Mouse (Mus musculus) liver, embryonic 14.5 days (tissue): ENCODE data around the gene Espl1. TPM values are rescaled to one million over a fixed set of nuclear protein-coding genes. Genes with fewer than 3 reads are reported as not detected.

Experiments used
- ATAC-seq: fragments of 200-750 bp; cut with Nextera tagmentation; 2 replicates; pipeline ENCODE4 v1.8.0; 2017; ENCODE audit warnings: moderate number of reproducible peaks, mild to moderate bottlenecking, moderate library complexity; ENCODE audit not compliant: insufficient read depth
- DNase-seq, 3 experiments: peaks; one replicate each; pipeline ENCODE4 v3.0.0-alpha.2; 2012 to 2013; ENCODE audit warnings: low read depth in 3 of 3, low spot score in 3 of 3
- H3K27ac ChIP-seq: fragments of 300-500 bp; sonication (generic); 2 replicates; pipeline ENCODE4 v1.5.1; 2014; ENCODE audit warnings: moderate library complexity, mild to moderate bottlenecking, control low read depth, inconsistent platforms
- H3K27me3 ChIP-seq: fragments of 300-500 bp; sonication (generic); 2 replicates; pipeline ENCODE4 v1.6.1; 2014; ENCODE audit warnings: mild to moderate bottlenecking, low read length, moderate library complexity; ENCODE audit not compliant: control insufficient read depth, insufficient read depth
- H3K36me3 ChIP-seq: fragments of 300-500 bp; sonication (generic); replicated peaks from 2 replicates; pipeline ENCODE4 v1.6.1; 2014; ENCODE audit warnings: low read depth; ENCODE audit not compliant: control insufficient read depth, insufficient read depth
- H3K4me1 ChIP-seq, 2 experiments: fragments of 200-500 bp in 1 of 2; fragments of 300-500 bp in 1 of 2; sonication (generic) in 1 of 2; replicated peaks; 2 replicates each; pipeline ENCODE4 v1.6.1; 2012 to 2014; ENCODE audit warnings: antibody characterized with exemption in 1 of 2, inconsistent platforms in 1 of 2, low read length in 1 of 2; ENCODE audit not compliant: control insufficient read depth in 2 of 2, insufficient read depth in 2 of 2
- H3K4me2 ChIP-seq: fragments of 300-500 bp; sonication (generic); 2 replicates; pipeline ENCODE4 v1.6.1; 2014; ENCODE audit warnings: low read depth, mild to moderate bottlenecking, control low read depth, moderate library complexity
- H3K4me3 ChIP-seq, 2 experiments: fragments of 200-500 bp in 1 of 2; fragments of 300-500 bp in 1 of 2; sonication (generic) in 1 of 2; 2 replicates each; pipeline ENCODE4 v1.5.1; 2012 to 2014; ENCODE audit warnings: low read depth in 2 of 2, low read length in 2 of 2, mild to moderate bottlenecking in 2 of 2, control low read depth in 1 of 2, inconsistent platforms in 1 of 2, moderate library complexity in 1 of 2; ENCODE audit not compliant: insufficient read depth in 1 of 2
- H3K9ac ChIP-seq: fragments of 300-500 bp; sonication (generic); replicated peaks from 2 replicates; pipeline ENCODE4 v1.6.1; 2014; ENCODE audit warnings: mild to moderate bottlenecking, control low read depth, moderate library complexity
- H3K9me3 ChIP-seq: fragments of 300-500 bp; sonication (generic); 2 replicates; pipeline ENCODE4 v1.6.1; 2016; ENCODE audit warnings: low read length, mixed read lengths; ENCODE audit not compliant: control insufficient read depth
- CTCF ChIP-seq: IDR thresholded peaks from 2 replicates; pipeline ENCODE4 v1.5.1; 2016; ENCODE audit warnings: antibody characterized with exemption, low read depth, control low read depth
- EP300 ChIP-seq: IDR thresholded peaks from 2 replicates; pipeline ENCODE4 v1.6.1; 2016; ENCODE audit warnings: antibody characterized with exemption, low read depth
- WGBS: fragments of 180-500 bp; shearing (Covaris S2); extraction: QIAGEN DNeasy Blood & Tissue Kit; methylation state at CpG from one replicate; pipeline ENCODE4 v1.1.7; 2014; ENCODE audit not compliant: insufficient replicate concordance; 5-methylcytosine and 5-hydroxymethylcytosine counted together
- polyA plus RNA-seq, 2 experiments: library from polyadenylated mRNA; depleted of rRNA in 1 of 2; stranded (reverse) in 1 of 2; unstranded in 1 of 2; fragments of >200 nt; fragmentation: Nextera tagmentation in 1 of 2; extraction: Ambion mirVana in 1 of 2; gene quantifications; 2 replicates each; pipeline versions ENCODE4 v1.2.1 to v1.2.3; 2012 to 2014

Espl1 gene
- polyA plus RNA-seq (2012; rRNA removed) (17.0 and 17.3 TPM in 2 replicates), polyA plus RNA-seq (2014; fragmentation: Nextera tagmentation; extraction: Ambion mirVana) (25.6 and 28.2 TPM in 2 replicates)

DNA sequence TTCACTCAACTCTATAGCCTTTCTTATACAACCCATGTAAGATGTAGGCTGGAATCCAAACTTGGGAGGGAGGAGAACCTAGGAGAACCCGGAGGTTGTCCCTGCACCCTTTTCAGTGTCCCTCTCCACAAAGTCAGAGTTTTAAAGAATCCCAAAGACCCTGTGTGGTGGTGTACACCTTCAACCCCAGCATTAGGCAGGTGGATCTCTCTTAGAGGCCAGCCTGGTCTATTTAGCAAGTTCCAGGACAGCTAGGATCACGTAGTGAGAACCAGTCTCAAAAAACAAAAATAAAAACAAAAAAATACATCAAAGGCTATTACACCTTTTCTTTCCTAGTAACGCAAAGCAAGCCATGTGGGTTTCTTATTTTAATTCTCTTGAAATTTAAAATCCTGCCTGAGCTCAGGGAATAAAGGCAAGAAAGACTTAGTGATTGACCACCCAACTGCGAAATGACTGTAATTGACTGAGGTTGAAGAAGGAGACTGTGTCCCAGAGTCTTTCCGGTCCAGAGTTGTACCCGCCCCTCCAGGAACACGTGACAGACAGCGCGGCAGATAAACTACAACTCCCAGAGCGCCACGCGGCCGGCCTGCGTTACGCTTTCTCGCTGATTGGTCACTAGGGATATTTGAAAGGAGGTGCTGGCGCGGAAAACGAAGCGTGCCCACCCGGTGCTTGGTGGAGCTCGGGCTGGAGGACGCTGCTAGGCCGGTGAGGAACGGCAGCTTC is at the start of gene Espl1:
Gene Espl1 (plus strand): TSS at position 634 of the 735 bp plus-strand sequence.
- Histone ChIP-seq H3K4me3 (peak within 1 kb of the TSS; percentile 90 to 93), H3K4me2 (peak within 1 kb of the TSS; percentile 86), H3K9me3 (no peaks in the 10 kb centered on the region), H3K27me3 (no peaks in the 10 kb centered on the region), H3K27ac (peak within 1 kb of the TSS; percentile 56), H3K4me1 (peaks cover 4 to 9% of the 10 kb centered on the region in 2 experiments; a peak in 3 of 4 replicates), H3K36me3 (peaks cover 26% of the 10 kb centered on the region), H3K9ac (peak within 1 kb of the TSS; percentile 90)
- DNase-seq (peak; percentile 90 to 92 (median 91)), ATAC-seq (peak; percentile 96)
- no peak for TF ChIP-seq EP300
- no peak for TF ChIP-seq CTCF
- WGBS: 5% methylated on average over 25 of the region's 25 CpGs

DNA sequence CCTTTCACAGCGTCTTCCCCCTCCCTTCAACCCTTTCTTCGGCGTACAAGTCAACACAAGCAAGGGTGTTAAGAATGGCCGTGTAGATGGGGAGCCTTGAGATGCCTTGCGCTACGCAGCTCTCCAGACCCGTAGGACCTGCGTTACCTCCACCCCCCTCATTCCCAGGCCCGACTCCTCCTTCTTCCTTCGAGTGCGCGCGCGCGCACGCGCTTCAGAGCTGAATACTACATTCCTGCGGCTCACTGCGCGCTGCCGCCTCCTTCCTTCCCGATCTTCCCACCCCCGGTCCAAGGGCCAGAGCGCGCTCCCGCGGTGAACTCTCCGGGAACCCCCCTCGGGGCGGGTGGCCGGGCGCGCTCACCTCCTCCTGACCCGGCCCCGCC is 49.2 kb upstream of the Espl1 start:
- TF ChIP-seq CTCF: no peak
- TF ChIP-seq EP300: no peak
- no peaks in the 10 kb centered on the region for H3K9me3 ChIP-seq
- H3K4me1 ChIP-seq: peaks cover 0 to 15% of the 10 kb centered on the region in 2 experiments; a peak in 2 of 4 replicates
- DNase-seq: peak in 2 of 3 experiments; percentile 24 to 46
- peak; percentile 53 for ATAC-seq
- no peak overlapping the region for H3K27ac ChIP-seq
- no peaks in the 10 kb centered on the region for H3K36me3 ChIP-seq
- peaks cover 71% of the 10 kb centered on the region for H3K27me3 ChIP-seq
- H3K4me3 ChIP-seq: peak overlapping the region; percentile 51 to 64
- peak overlapping the region; percentile 62 for H3K4me2 ChIP-seq
- under 1% methylated on average over 35 of the region's 35 CpGs for WGBS
- H3K9ac ChIP-seq: no peak overlapping the region

DNA sequence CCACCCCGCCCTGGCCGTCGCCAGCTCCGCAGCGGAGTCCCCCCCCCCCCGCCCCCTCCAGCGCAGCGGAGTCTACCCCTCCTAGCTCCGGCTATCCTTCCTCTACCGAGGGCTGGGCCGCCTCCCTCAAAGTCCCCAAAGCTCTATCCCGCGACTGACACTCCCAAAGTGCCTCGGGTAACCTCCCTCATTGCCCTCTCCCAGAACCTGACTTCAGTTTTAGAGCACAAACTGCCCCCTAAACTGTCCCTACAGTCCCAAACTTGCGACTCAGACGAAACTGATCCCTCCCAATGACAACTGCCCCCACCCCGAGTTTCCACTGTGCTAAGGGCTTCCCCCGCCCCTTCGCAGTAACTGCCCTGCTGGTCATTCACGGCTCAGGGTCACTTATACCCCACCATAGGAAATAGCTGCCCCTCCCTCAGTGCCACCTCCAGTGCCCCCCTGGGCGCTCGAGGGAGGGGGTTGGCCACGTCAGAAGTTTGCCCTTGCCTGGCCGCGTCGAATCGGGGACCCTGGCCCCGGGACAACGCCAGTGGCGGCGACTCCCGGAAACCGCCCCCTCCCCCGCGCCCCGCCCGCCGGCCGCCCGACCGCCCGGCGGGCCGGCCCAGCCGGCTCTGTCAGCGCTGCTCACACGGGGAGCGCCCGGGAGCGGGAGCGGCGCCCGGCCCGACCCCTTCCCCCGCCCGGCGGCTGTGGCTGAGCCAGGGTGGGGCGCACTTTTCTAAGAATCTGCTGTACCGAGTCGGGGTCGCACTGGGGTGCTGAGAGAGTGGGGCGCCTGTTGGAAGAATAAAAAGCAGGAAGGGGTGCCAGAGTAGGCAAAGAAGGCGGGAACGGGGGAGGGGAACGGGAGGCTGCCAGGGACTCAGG is 48.6 kb upstream of the Espl1 start:
- Histone ChIP-seq H3K36me3 (no peaks in the 10 kb centered on the region), H3K9me3 (no peaks in the 10 kb centered on the region), H3K4me1 (peaks cover 0 to 14% of the 10 kb centered on the region in 2 experiments; a peak in 2 of 4 replicates), H3K9ac (no peak overlapping the region), H3K27ac (no peak overlapping the region; the same call in 1 of the 2 replicates), H3K4me2 (peak overlapping the region; percentile 62), H3K27me3 (peaks cover 71% of the 10 kb centered on the region), H3K4me3 (peak overlapping the region; percentile 51 to 58)
- under 1% methylated on average over 63 of the region's 65 CpGs for WGBS
- ATAC-seq: peak; percentile 40
- no peak for TF ChIP-seq CTCF
- no peak for TF ChIP-seq EP300
- no peak for DNase-seq

DNA sequence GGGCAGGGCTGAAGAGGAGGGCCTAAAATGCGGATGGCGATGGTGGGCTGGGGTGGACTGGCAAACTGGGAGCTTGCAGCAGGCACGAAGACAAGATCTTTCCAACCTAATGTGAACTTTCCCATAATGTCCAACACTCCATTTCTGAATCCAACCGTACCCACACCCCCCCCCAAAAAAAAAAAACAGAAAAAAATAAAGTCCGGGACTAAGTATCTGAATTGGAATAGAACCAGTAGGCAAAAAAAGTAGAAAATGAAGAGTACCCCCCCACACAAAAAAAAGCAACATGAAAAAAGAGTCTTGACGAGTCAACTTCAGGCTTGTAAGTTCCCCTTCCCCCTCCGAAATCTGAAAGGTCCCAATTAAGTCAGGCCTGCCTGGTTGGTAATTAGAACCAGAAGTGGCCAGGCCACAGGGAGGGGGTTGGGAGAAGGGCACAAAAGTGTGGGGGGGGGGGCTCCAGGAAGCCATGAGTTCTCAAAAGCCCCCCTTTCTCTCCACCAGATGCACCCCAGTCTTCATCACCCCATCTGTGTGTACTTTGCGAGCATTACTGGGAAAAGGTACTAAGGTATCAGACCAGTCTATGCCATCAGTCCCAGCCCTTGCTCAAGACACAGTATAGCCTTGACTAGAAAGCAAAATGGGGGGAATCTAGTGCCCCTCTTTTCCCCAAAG is 47.8 kb upstream of the Espl1 start:
- Histone ChIP-seq H3K27ac (no peak overlapping the region), H3K36me3 (no peaks in the 10 kb centered on the region), H3K4me3 (peak overlapping the region; percentile 37 to 51), H3K4me1 (peaks cover 0 to 11% of the 10 kb centered on the region in 2 experiments; a peak in 2 of 4 replicates), H3K4me2 (peak overlapping the region; percentile 62), H3K9me3 (no peaks in the 10 kb centered on the region), H3K9ac (no peak overlapping the region), H3K27me3 (peaks cover 70% of the 10 kb centered on the region)
- WGBS: 11% methylated on average over 8 of the region's 8 CpGs
- DNase-seq: no peak
- TF ChIP-seq CTCF (no peak), EP300 (no peak)
- ATAC-seq: no peak
